Comparison of ENCODE assay signal across 7 mouse cellular contexts in genomic region chr2:127683687-127684331, GRCm38 (mm10). TPM values are rescaled to one million over a fixed set of nuclear protein-coding genes. Genes with fewer than 3 reads are reported as not detected.
DNase-seq lines count a peak whose midpoint lies in the region; ATAC-seq and TF ChIP-seq lines count a peak whose summit lies in the region.

No protein-coding gene starts in this region.

- no peaks in the 10 kb centered on the region for H3K9me3 ChIP-seq in intestine, embryonic 15.5 days
- H3K9me3 ChIP-seq in midbrain, embryonic 11.5 days (ENCODE audit: control insufficient read depth, low read length): no peaks in the 10 kb centered on the region

- WGBS in intestine, embryonic 15.5 days: 38% methylated on average over 12 of the region's 12 CpGs
- 42% methylated on average over 12 of the region's 12 CpGs for WGBS in midbrain, embryonic 11.5 days

- no peak overlapping the region; the same call in 1 of the 2 replicates for H3K4me2 ChIP-seq in intestine, embryonic 15.5 days (replicated peaks)
- H3K4me2 ChIP-seq in midbrain, embryonic 11.5 days: no peak overlapping the region

- H3K4me1 ChIP-seq in intestine, embryonic 15.5 days (replicated peaks): no peaks in the 10 kb centered on the region
- no peaks in the 10 kb centered on the region for H3K4me1 ChIP-seq in midbrain, embryonic 11.5 days (ENCODE audit: control insufficient read depth, insufficient read depth, low read length)

- no peaks in the 10 kb centered on the region for H3K27me3 ChIP-seq in intestine, embryonic 15.5 days (replicated peaks)
- H3K27me3 ChIP-seq in midbrain, embryonic 11.5 days (ENCODE audit: control insufficient read depth, insufficient read depth, low read length): no peaks in the 10 kb centered on the region

- ATAC-seq in intestine, embryonic 15.5 days: peak; percentile 84
- peak; percentile 84 for ATAC-seq in midbrain, embryonic 11.5 days (ENCODE audit: low FRiP score)

- H3K27ac ChIP-seq in gastrocnemius, adult 2 months: no peak overlapping the region
- no peak overlapping the region for H3K27ac ChIP-seq in intestine, embryonic 15.5 days
- no peak overlapping the region for H3K27ac ChIP-seq in midbrain, embryonic 11.5 days (ENCODE audit: low read depth, low read length)

- intact Hi-C loops in gastrocnemius, adult 2 months (cut with DNase I): loop anchor here (10.0 kb wide), 1 partner anchor 161 kb away; no protein-coding TSS in a partner anchor

- DNase-seq in adrenal gland, adult 18-20 months (ENCODE audit: low spot score in 2 of 2): peak; percentile 36 to 51
- peak; percentile 62 to 64 for DNase-seq in cerebellum, postnatal 36 days
- DNase-seq in gastrocnemius, adult 2 months: peak; percentile 57
- DNase-seq in left cerebral cortex, adult 9 months (ENCODE audit: low spot score in 2 of 2): peak; percentile 7 to 58
- peak; percentile 92 for DNase-seq in midbrain, embryonic 11.5 days (ENCODE audit: low spot score, missing footprints)
- peak; percentile 40 to 67 for DNase-seq in spleen, postnatal 4 days (ENCODE audit: low spot score in 2 of 2)

- H3K9ac ChIP-seq in intestine, embryonic 15.5 days: no peak overlapping the region
- H3K9ac ChIP-seq in midbrain, embryonic 11.5 days (ENCODE audit: low read length): no peak overlapping the region

- TF ChIP-seq CTCF in gastrocnemius, adult 2 months (IDR thresholded peaks at IDR 0.05): peak; percentile 67

- H3K4me3 ChIP-seq in gastrocnemius, adult 2 months: no peak overlapping the region
- H3K4me3 ChIP-seq in intestine, embryonic 15.5 days (replicated peaks): no peak overlapping the region
- H3K4me3 ChIP-seq in midbrain, embryonic 11.5 days (ENCODE audit: low read depth, low read length): no peak overlapping the region

- H3K36me3 ChIP-seq in intestine, embryonic 15.5 days: no peaks in the 10 kb centered on the region
- no peaks in the 10 kb centered on the region for H3K36me3 ChIP-seq in midbrain, embryonic 11.5 days (ENCODE audit: control insufficient read depth, insufficient read depth, low read length)

RNA-seq across cellular contexts. Expression of gene Mal, which starts 27.3 kb away (rescaled TPM):
- total RNA-seq in adrenal gland, adult 18-20 months (2021): 1 to 10 TPM; 7.8 to 9.4 TPM
- 1 to 10 TPM; 1.3 TPM for total RNA-seq in gastrocnemius, adult 2 months (2021)
- 0.93 and 1.5 TPM in 2 replicates for polyA plus RNA-seq in intestine, embryonic 15.5 days (2015; fragmentation: Nextera tagmentation; extraction: Ambion mirVana)
- 0.77 and 1.9 TPM in 2 replicates for polyA plus RNA-seq in midbrain, embryonic 11.5 days (2014; fragmentation: Nextera tagmentation; extraction: Ambion mirVana)

RNA-seq across cellular contexts. Expression of gene Mall, which starts 45.9 kb away (rescaled TPM):
- 1 to 10 TPM; 1.2 to 5.9 TPM for total RNA-seq in adrenal gland, adult 18-20 months (2021)
- total RNA-seq in gastrocnemius, adult 2 months (2021): 1 to 10 TPM; 1.6 to 3.8 TPM
- 21.4 and 25.4 TPM in 2 replicates for polyA plus RNA-seq in intestine, embryonic 15.5 days (2015; fragmentation: Nextera tagmentation; extraction: Ambion mirVana)
- polyA plus RNA-seq in midbrain, embryonic 11.5 days (2014; fragmentation: Nextera tagmentation; extraction: Ambion mirVana): 0.61 and 0.77 TPM in 2 replicates

Comparison
In these comparisons a context has a peak if more than half of its experiments do, and no peak if none do; other contexts are left out.
1. DNase-seq: peak in every context shown above with its lines; median percentile 92 in midbrain, embryonic 11.5 days; 63 in cerebellum, postnatal 36 days; 57 in gastrocnemius, adult 2 months; 54 in spleen, postnatal 4 days; 44 in adrenal gland, adult 18-20 months; 32 in left cerebral cortex, adult 9 months.